Mouse (Mus musculus) CD4-positive naive resting alpha-beta T cell, adult 76 days (primary cell): ENCODE measurements around the gene Creb3. TPM values are rescaled to one million over a fixed set of nuclear protein-coding genes. Genes with fewer than 3 reads are reported as not detected.

ENCODE experiments used
- total RNA-seq: library from RNA; stranded (reverse); gene quantifications from one replicate; pipeline ENCODE4 v1.2.4, GENCODE M21; 2023

Gene Creb3
- 73.3 TPM for total RNA-seq

DNA sequence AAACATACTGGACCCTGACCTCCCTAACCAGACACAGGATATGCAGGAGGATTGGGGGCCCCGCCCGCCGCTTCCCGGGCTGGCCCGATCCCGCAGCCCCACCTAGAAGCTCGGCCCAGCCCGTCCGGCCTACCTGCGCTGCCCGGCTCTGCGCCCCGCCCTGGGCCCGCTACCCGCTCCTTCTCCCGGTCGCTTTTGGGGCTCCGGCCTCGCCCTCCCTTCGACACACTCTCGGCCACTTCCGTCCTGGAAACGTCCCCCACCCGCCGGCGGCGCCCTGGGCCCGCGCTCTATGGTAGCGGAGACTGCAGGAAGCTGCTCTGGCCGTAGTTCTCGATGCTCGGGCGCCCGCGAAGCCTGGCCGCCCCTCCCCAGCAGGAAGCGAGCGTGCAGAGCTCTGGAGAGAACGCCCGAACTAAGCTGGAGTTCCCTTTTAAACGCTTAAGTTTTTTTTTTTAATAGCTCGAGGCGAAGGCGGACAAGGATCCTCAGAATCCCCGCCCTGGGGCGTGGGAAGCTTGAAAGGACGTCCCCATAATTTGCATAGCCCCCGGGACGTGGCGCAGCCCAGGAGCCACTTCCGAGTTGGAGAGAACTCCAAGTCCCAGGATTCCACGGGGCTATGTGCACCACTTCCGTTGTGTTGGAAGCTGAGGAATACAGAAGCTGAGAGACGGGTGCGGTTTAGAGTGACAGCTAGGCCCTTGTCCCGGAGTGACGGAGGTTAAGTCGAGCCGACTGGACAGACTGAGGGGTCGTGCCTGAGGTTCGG, at the start of gene Creb3, which contains the start of gene Tln1:
Gene Creb3, plus strand, starts transcription at position 336 of the 772 bp plus-strand sequence.
Gene Tln1, minus strand, starts transcription at position 695 of the 772 bp plus-strand sequence.

DNA sequence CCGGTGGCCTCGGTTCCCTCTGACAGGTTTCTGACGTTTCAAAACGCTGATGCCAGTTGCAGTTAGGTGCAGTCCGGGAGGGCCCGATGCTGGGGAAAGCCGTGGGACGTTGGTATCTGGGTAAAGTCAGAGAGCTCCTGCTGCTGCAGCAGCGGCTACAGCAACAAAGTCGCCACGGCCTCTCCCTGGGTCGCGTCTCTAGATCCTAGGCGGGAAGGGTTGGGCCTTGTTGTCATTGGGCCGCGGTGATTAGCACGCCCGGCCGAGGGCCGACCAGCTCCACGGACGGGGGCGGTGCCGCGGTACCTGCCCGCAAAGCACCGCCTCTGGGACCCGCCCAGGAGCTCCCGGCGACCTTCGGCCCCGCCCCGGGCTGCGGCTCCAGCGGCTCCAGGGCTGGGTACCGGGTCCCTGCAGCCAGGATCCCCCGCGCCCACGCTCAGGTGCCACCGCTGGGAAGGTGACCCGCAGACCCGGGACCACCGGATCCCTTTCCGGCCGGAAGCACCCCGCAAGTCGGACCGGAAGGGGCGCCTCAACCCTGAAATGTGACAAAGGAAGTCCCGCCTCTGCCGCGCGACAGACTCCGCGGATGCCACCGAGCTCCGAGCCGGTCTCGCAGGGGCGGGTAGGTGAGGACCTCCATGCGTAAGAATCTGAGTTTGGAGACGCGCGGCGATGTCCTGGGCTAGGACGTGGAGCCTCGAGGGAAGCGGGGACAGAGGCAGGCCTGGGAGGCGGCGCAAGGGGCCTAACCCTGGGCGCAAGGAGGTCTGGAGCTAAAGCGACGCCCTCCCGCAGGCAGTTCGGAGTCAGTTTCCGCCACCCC, 16.5 kb downstream of the Creb3 start, which contains the start of the genes Rgp1 and Gba2:
Gene Rgp1, plus strand, starts transcription at position 340 of the 829 bp plus-strand sequence.
Gene Gba2, minus strand, starts transcription at position 498 of the 829 bp plus-strand sequence.

GRCm38 (mm10) chr4:43584444-43585416, 22.6 kb downstream of the Creb3 start, which contains the start of gene Msmp:
Gene Msmp, minus strand, starts transcription at chr4:43584494.

Other genes with a start within 250 kb of the Creb3 start
- gene Rusc2, start 180.4 kb upstream of the Creb3 start, total RNA-seq: 0.59 TPM
- not detected for gene Fam166b, start 133.2 kb upstream of the Creb3 start, total RNA-seq
- gene Tesk1, start 120.4 kb upstream of the Creb3 start, total RNA-seq: 35.3 TPM
- gene Cd72, start 107.7 kb upstream of the Creb3 start, total RNA-seq: 48.5 TPM
- gene Sit1, start 78.6 kb upstream of the Creb3 start, total RNA-seq: 60.7 TPM
- 21.2 TPM for gene Ccdc107, start 69.4 kb upstream of the Creb3 start, total RNA-seq
- gene Arhgef39, start 62.6 kb upstream of the Creb3 start, total RNA-seq: 3.0 TPM
- gene Car9, start 55.4 kb upstream of the Creb3 start, total RNA-seq: not detected
- gene Tpm2, start 38.6 kb upstream of the Creb3 start, total RNA-seq: not detected
- gene Tln1, start 359 bp downstream of the Creb3 start, total RNA-seq: 270 TPM
- 34.1 TPM for gene Rgp1, start 16.4 kb downstream of the Creb3 start, total RNA-seq
- 26.5 TPM for gene Gba2, start 16.5 kb downstream of the Creb3 start, total RNA-seq
- not detected for gene Msmp, start 22.2 kb downstream of the Creb3 start, total RNA-seq
- not detected for gene Npr2, start 69.6 kb downstream of the Creb3 start, total RNA-seq
- gene Spag8, start 91.3 kb downstream of the Creb3 start, total RNA-seq: 0.62 TPM
- gene Hint2, start 94.1 kb downstream of the Creb3 start, total RNA-seq: 17.1 TPM
- 4.6 TPM for gene Tmem8b, start 106.6 kb downstream of the Creb3 start, total RNA-seq
- gene Fam221b, start 106.8 kb downstream of the Creb3 start, total RNA-seq: not detected
- gene Olfr70, start 138.5 kb downstream of the Creb3 start, total RNA-seq: not detected
- not detected for gene Olfr71, start 147.9 kb downstream of the Creb3 start, total RNA-seq
- gene Hrct1, start 164.9 kb downstream of the Creb3 start, total RNA-seq: not detected
- gene Spaar, start 167.7 kb downstream of the Creb3 start, total RNA-seq: not detected
- gene Olfr159, start 208.7 kb downstream of the Creb3 start, total RNA-seq: not detected